Mouse (Mus musculus): ENCODE measurements around the gene Igsf10. TPM values are rescaled to one million over a fixed set of nuclear protein-coding genes. Genes with fewer than 3 reads are reported as not detected.

Gene Igsf10
- polyA plus RNA-seq, 1 experiment from 2014 or later: 2.8 TPM

GRCm38 (mm10) chr3:59296563-59297130, 47.5 kb downstream of the Igsf10 start:
- H3K4me3 ChIP-seq (ENCODE audit: low read depth, low read length): no peak overlapping the region
- H3K27ac ChIP-seq (ENCODE audit: low read depth, low read length): no peak overlapping the region
- no peak overlapping the region for H3K4me2 ChIP-seq
- H3K36me3 ChIP-seq (ENCODE audit: control insufficient read depth, insufficient read depth, low read length): no peaks in the 10 kb centered on the region
- no peaks in the 10 kb centered on the region for H3K4me1 ChIP-seq (ENCODE audit: control insufficient read depth, insufficient read depth, low read length)
- ATAC-seq (ENCODE audit: low FRiP score) (no peak), DNase-seq (ENCODE audit: low spot score, missing footprints) (no peak)
- no peaks in the 10 kb centered on the region for H3K27me3 ChIP-seq (ENCODE audit: control insufficient read depth, insufficient read depth, low read length)
- H3K9me3 ChIP-seq (ENCODE audit: control insufficient read depth, low read length): no peaks in the 10 kb centered on the region
- H3K9ac ChIP-seq (ENCODE audit: low read length): no peak overlapping the region
- WGBS: 94% methylated on average over 5 of the region's 5 CpGs

- no peaks in the 10 kb centered on the region for H3K9me3 ChIP-seq (ENCODE audit: control insufficient read depth, low read length)
- ATAC-seq (ENCODE audit: low FRiP score) (no peak), DNase-seq (ENCODE audit: low spot score, missing footprints) (no peak)
- H3K4me1 ChIP-seq (ENCODE audit: control insufficient read depth, insufficient read depth, low read length): no peaks in the 10 kb centered on the region
- no peak overlapping the region for H3K27ac ChIP-seq (ENCODE audit: low read depth, low read length)
- H3K4me3 ChIP-seq (ENCODE audit: low read depth, low read length): no peak overlapping the region
- no peaks in the 10 kb centered on the region for H3K36me3 ChIP-seq (ENCODE audit: control insufficient read depth, insufficient read depth, low read length)
- no peak overlapping the region for H3K4me2 ChIP-seq
- H3K9ac ChIP-seq (ENCODE audit: low read length): no peak overlapping the region
- no peaks in the 10 kb centered on the region for H3K27me3 ChIP-seq (ENCODE audit: control insufficient read depth, insufficient read depth, low read length)
- 92% methylated on average over 16 of the region's 16 CpGs for WGBS
Observed at GRCm38 (mm10) chr3:59295699-59296562, 48.3 kb downstream of the Igsf10 start.

- no peak overlapping the region for H3K9ac ChIP-seq (ENCODE audit: low read length)
- H3K9me3 ChIP-seq (ENCODE audit: control insufficient read depth, low read length): no peaks in the 10 kb centered on the region
- 87% methylated on average over 5 of the region's 5 CpGs for WGBS
- no peaks in the 10 kb centered on the region for H3K27me3 ChIP-seq (ENCODE audit: control insufficient read depth, insufficient read depth, low read length)
- no peaks in the 10 kb centered on the region for H3K36me3 ChIP-seq (ENCODE audit: control insufficient read depth, insufficient read depth, low read length)
- ATAC-seq (ENCODE audit: low FRiP score) (no peak), DNase-seq (ENCODE audit: low spot score, missing footprints) (no peak)
- H3K27ac ChIP-seq (ENCODE audit: low read depth, low read length): no peak overlapping the region
- no peak overlapping the region for H3K4me2 ChIP-seq
- no peak overlapping the region for H3K4me3 ChIP-seq (ENCODE audit: low read depth, low read length)
- no peaks in the 10 kb centered on the region for H3K4me1 ChIP-seq (ENCODE audit: control insufficient read depth, insufficient read depth, low read length)
Observed at GRCm38 (mm10) chr3:59293437-59294199, 50.6 kb downstream of the Igsf10 start.

GRCm38 (mm10) chr3:59290551-59290950, 53.6 kb downstream of the Igsf10 start:
- Histone ChIP-seq H3K4me1 (ENCODE audit: control insufficient read depth, insufficient read depth, low read length) (no peaks in the 10 kb centered on the region), H3K4me2 (no peak overlapping the region), H3K4me3 (ENCODE audit: low read depth, low read length) (no peak overlapping the region), H3K9me3 (ENCODE audit: control insufficient read depth, low read length) (no peaks in the 10 kb centered on the region), H3K36me3 (ENCODE audit: control insufficient read depth, insufficient read depth, low read length) (no peaks in the 10 kb centered on the region), H3K27me3 (ENCODE audit: control insufficient read depth, insufficient read depth, low read length) (no peaks in the 10 kb centered on the region), H3K27ac (ENCODE audit: low read depth, low read length) (no peak overlapping the region), H3K9ac (ENCODE audit: low read length) (no peak overlapping the region)
- no peak for ATAC-seq (ENCODE audit: low FRiP score)
- WGBS: 74% methylated on average over 2 of the region's 2 CpGs
- DNase-seq (ENCODE audit: low spot score, missing footprints): no peak

- ATAC-seq (ENCODE audit: low FRiP score) (no peak), DNase-seq (ENCODE audit: low spot score, missing footprints) (no peak)
- Histone ChIP-seq H3K27me3 (ENCODE audit: control insufficient read depth, insufficient read depth, low read length) (no peaks in the 10 kb centered on the region), H3K27ac (ENCODE audit: low read depth, low read length) (no peak overlapping the region), H3K4me2 (no peak overlapping the region), H3K9ac (ENCODE audit: low read length) (no peak overlapping the region), H3K4me3 (ENCODE audit: low read depth, low read length) (no peak overlapping the region), H3K36me3 (ENCODE audit: control insufficient read depth, insufficient read depth, low read length) (no peaks in the 10 kb centered on the region), H3K9me3 (ENCODE audit: control insufficient read depth, low read length) (no peaks in the 10 kb centered on the region), H3K4me1 (ENCODE audit: control insufficient read depth, insufficient read depth, low read length) (peaks cover 5% of the 10 kb centered on the region)
Observed at GRCm38 (mm10) chr3:59278620-59279019, 65.6 kb downstream of the Igsf10 start.

GRCm38 (mm10) chr3:59278254-59278533, 66.0 kb downstream of the Igsf10 start:
- WGBS: 69% methylated on average over 3 of the region's 3 CpGs
- no peak overlapping the region for H3K27ac ChIP-seq (ENCODE audit: low read depth, low read length)

GRCm38 (mm10) chr3:59277502-59278253, 66.5 kb downstream of the Igsf10 start:
- WGBS: 9% methylated on average over 3 of the region's 3 CpGs
- no peak for DNase-seq (ENCODE audit: low spot score, missing footprints)
- ATAC-seq (ENCODE audit: low FRiP score): peak; percentile 90
- Histone ChIP-seq H3K9ac (ENCODE audit: low read length) (no peak overlapping the region), H3K4me2 (no peak overlapping the region), H3K27ac (ENCODE audit: low read depth, low read length) (no peak overlapping the region), H3K27me3 (ENCODE audit: control insufficient read depth, insufficient read depth, low read length) (no peaks in the 10 kb centered on the region), H3K36me3 (ENCODE audit: control insufficient read depth, insufficient read depth, low read length) (no peaks in the 10 kb centered on the region), H3K4me1 (ENCODE audit: control insufficient read depth, insufficient read depth, low read length) (peaks cover 5% of the 10 kb centered on the region), H3K4me3 (ENCODE audit: low read depth, low read length) (no peak overlapping the region), H3K9me3 (ENCODE audit: control insufficient read depth, low read length) (no peaks in the 10 kb centered on the region)

More at GRCm38 (mm10) chr3:59278254-59278533, 66.0 kb downstream of the Igsf10 start:
- no peak overlapping the region for H3K4me3 ChIP-seq (ENCODE audit: low read depth, low read length)
- DNase-seq (ENCODE audit: low spot score, missing footprints) (peak; percentile 81), ATAC-seq (ENCODE audit: low FRiP score) (peak; percentile 70)
- H3K4me2 ChIP-seq: no peak overlapping the region
- no peak overlapping the region for H3K9ac ChIP-seq (ENCODE audit: low read length)
- H3K36me3 ChIP-seq (ENCODE audit: control insufficient read depth, insufficient read depth, low read length): no peaks in the 10 kb centered on the region
- H3K9me3 ChIP-seq (ENCODE audit: control insufficient read depth, low read length): no peaks in the 10 kb centered on the region
- peaks cover 5% of the 10 kb centered on the region for H3K4me1 ChIP-seq (ENCODE audit: control insufficient read depth, insufficient read depth, low read length)
- no peaks in the 10 kb centered on the region for H3K27me3 ChIP-seq (ENCODE audit: control insufficient read depth, insufficient read depth, low read length)

- Histone ChIP-seq H3K9me3 (ENCODE audit: control insufficient read depth, low read length) (no peaks in the 10 kb centered on the region), H3K9ac (ENCODE audit: low read length) (no peak overlapping the region), H3K27me3 (ENCODE audit: control insufficient read depth, insufficient read depth, low read length) (no peaks in the 10 kb centered on the region), H3K27ac (ENCODE audit: low read depth, low read length) (no peak overlapping the region), H3K4me2 (no peak overlapping the region), H3K4me1 (ENCODE audit: control insufficient read depth, insufficient read depth, low read length) (no peaks in the 10 kb centered on the region), H3K36me3 (ENCODE audit: control insufficient read depth, insufficient read depth, low read length) (no peaks in the 10 kb centered on the region), H3K4me3 (ENCODE audit: low read depth, low read length) (no peak overlapping the region)
- no peak for ATAC-seq (ENCODE audit: low FRiP score)
- peak; percentile 26 for DNase-seq (ENCODE audit: low spot score, missing footprints)
- 82% methylated on average over 6 of the region's 6 CpGs for WGBS
Observed at GRCm38 (mm10) chr3:59270811-59271210, 73.4 kb downstream of the Igsf10 start.

Measured in midbrain, embryonic 11.5 days (tissue).